Mouse (Mus musculus) hindbrain, embryonic 15.5 days (tissue): Measurements from ENCODE around the gene Paqr9. TPM values are rescaled to one million over a fixed set of nuclear protein-coding genes. Genes with fewer than 3 reads are reported as not detected.

Experiments
- ATAC-seq: fragments of 200-750 bp; cut with Nextera tagmentation; 2 replicates; pipeline ENCODE4 v1.8.0; 2017; ENCODE audit warnings: low read depth, moderate number of reproducible peaks, moderate TSS enrichment; ENCODE audit not compliant: low FRiP score
- H3K27ac ChIP-seq: fragments of 300-500 bp; sonication (generic); replicated peaks from 2 replicates; pipeline ENCODE4 v1.5.1; 2015; ENCODE audit warnings: mild to moderate bottlenecking, inconsistent platforms
- H3K27me3 ChIP-seq: fragments of 300-500 bp; sonication (generic); 2 replicates; pipeline ENCODE4 v1.6.1; 2015; ENCODE audit warnings: control low read depth, inconsistent platforms
- H3K36me3 ChIP-seq: fragments of 300-500 bp; sonication (generic); 2 replicates; pipeline ENCODE4 v1.6.1; 2015; ENCODE audit warnings: control low read depth, inconsistent platforms
- H3K4me1 ChIP-seq: fragments of 300-500 bp; sonication (generic); replicated peaks from 2 replicates; pipeline ENCODE4 v1.6.1; 2015; ENCODE audit warnings: control low read depth, inconsistent platforms
- H3K4me2 ChIP-seq: fragments of 300-500 bp; sonication (generic); 2 replicates; pipeline ENCODE4 v1.6.1; 2015; ENCODE audit warnings: moderate library complexity, mild to moderate bottlenecking, inconsistent platforms
- H3K4me3 ChIP-seq: fragments of 300-500 bp; sonication (generic); 2 replicates; pipeline ENCODE4 v1.5.1; 2015; ENCODE audit warnings: mild to moderate bottlenecking, inconsistent platforms
- H3K9ac ChIP-seq: fragments of 300-500 bp; sonication (generic); 2 replicates; pipeline ENCODE4 v1.6.1; 2015; ENCODE audit warnings: inconsistent platforms
- H3K9me3 ChIP-seq: fragments of 300-500 bp; sonication (generic); 2 replicates; pipeline ENCODE4 v1.6.1; 2016; ENCODE audit warnings: control low read depth, inconsistent platforms
- WGBS: fragments of 180-500 bp; shearing (Covaris S2); methylation state at CpG from one replicate; pipeline ENCODE4 v1.1.7; 2015; 5-methylcytosine and 5-hydroxymethylcytosine counted together
- polyA plus RNA-seq: library from polyadenylated mRNA; unstranded; fragments of >200 nt; fragmentation: Nextera tagmentation; extraction: Ambion mirVana; gene quantifications from 2 replicates; pipeline ENCODE4 v1.2.1, GENCODE M21; 2015

Gene Paqr9
- polyA plus RNA-seq, 1 experiment from 2014 or later, result 6.8 TPM

DNA sequence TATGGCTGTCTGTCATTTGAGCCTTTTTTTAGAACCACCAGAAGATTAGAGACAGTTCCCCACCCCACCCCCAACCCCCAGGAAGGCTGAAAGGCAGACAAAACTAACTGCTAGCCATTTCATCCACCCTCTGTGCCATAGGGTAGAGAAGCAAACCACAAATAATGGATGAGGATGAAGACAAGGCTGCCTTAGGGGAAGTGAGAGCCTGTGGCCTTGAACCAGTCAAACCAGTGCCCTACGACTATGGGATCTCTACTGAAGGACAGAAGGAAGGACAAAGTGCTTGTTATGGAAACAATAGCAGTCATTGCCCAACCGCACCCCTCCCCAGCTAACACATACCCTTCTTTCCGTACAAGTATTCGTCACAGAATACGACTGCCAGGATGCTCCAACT, 9.8 kb downstream of the Paqr9 start:
- no peak for ATAC-seq
- Histone ChIP-seq H3K9me3 (no peaks in the 10 kb centered on the region), H3K4me2 (no peak overlapping the region), H3K9ac (no peak overlapping the region), H3K4me3 (no peak overlapping the region), H3K27ac (no peak overlapping the region), H3K27me3 (no peaks in the 10 kb centered on the region), H3K4me1 (0 out of 2 replicates have a peak, but pooled peaks cover 3% of the 10 kb centered on the region), H3K36me3 (no peaks in the 10 kb centered on the region)
- 94% methylated on average over 5 of the region's 5 CpGs for WGBS

DNA sequence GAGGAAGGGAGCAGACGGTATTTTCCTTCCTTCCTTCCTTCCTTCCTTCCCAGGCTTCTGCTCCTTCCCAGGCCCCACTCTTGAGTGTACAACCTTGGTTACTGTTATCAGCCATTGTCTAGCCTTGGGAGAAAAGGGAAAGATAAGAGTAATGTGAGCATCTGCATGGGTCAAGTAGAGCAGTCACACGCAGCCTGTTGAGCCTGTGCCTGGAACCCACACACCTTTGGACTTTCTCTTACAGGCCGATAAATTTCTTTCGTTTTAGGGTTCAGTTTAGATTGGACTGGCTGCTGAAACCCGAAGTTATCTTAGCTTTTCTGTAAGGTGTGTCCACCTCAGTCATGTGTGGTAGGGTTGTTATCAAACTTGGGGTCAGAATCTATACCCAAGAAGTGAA, 10.5 kb downstream of the Paqr9 start:
- Histone ChIP-seq H3K4me2 (no peak overlapping the region), H3K4me3 (no peak overlapping the region), H3K4me1 (0 out of 2 replicates have a peak, but pooled peaks cover 3% of the 10 kb centered on the region), H3K9ac (no peak overlapping the region), H3K27me3 (no peaks in the 10 kb centered on the region), H3K36me3 (no peaks in the 10 kb centered on the region), H3K27ac (no peak overlapping the region), H3K9me3 (no peaks in the 10 kb centered on the region)
- WGBS, result 91% methylated on average over 5 of the region's 5 CpGs
- no peak for ATAC-seq

- Histone ChIP-seq H3K36me3 (no peaks in the 10 kb centered on the region), H3K4me1 (0 out of 2 replicates have a peak, but pooled peaks cover 3% of the 10 kb centered on the region), H3K9me3 (no peaks in the 10 kb centered on the region), H3K27ac (no peak overlapping the region), H3K4me2 (no peak overlapping the region), H3K27me3 (no peaks in the 10 kb centered on the region), H3K4me3 (no peak overlapping the region), H3K9ac (no peak overlapping the region)
- WGBS, result 93% methylated on average over 4 of the region's 4 CpGs
- ATAC-seq, result no peak
Measured at GRCm38 (mm10) chr9:95570604-95571003, 11.1 kb downstream of the Paqr9 start.

DNA sequence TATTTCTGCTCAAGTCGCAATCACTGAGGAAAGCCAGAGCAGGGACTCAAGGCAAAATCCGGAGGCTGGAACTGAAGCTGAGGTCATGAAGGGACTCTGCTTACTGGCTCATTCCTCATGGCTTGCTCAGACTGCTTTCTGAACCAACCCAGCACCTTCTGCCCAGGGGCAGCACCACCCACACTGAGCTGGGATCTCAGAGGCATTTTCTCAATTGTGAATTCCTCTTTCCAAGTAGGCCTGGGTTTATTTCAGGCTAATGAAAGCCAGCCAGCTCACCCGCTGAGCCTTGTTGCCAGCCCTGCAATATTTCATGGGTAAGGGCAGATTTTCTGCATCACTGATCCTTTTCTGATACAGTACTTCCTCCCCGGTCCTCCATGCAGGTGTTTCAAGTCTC, 12.0 kb downstream of the Paqr9 start:
- 0 out of 2 replicates have a peak, but pooled peaks cover 3% of the 10 kb centered on the region for H3K4me1 ChIP-seq
- 79% methylated on average over 4 of the region's 4 CpGs for WGBS
- H3K9me3 ChIP-seq, result no peaks in the 10 kb centered on the region
- no peak overlapping the region for H3K27ac ChIP-seq
- ATAC-seq, result no peak
- H3K9ac ChIP-seq, result no peak overlapping the region
- H3K36me3 ChIP-seq, result no peaks in the 10 kb centered on the region
- no peak overlapping the region for H3K4me2 ChIP-seq
- H3K27me3 ChIP-seq, result no peaks in the 10 kb centered on the region
- H3K4me3 ChIP-seq, result no peak overlapping the region

DNA sequence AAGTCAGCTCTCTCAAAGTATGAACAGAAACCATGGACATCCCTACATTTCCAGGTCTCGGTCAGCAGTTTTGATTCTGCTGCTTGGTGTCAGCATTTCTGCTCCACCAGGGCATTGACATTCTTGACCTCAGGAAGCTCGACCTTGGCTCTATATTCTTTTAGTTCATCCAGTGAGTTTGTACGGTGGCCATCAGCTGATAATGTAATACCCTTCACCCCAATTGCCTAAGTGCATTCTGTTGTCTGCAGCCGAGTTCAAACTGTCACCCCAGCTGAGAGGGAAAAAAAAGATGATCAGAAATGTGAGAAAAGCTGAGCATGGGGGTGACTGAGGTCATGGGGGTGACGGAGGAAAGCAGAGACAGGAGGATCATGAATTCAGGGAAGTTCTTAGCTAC, 13.1 kb downstream of the Paqr9 start:
- Histone ChIP-seq H3K4me1 (no peaks in the 10 kb centered on the region), H3K4me3 (no peak overlapping the region), H3K27ac (no peak overlapping the region), H3K4me2 (no peak overlapping the region), H3K9ac (no peak overlapping the region), H3K27me3 (no peaks in the 10 kb centered on the region), H3K36me3 (no peaks in the 10 kb centered on the region), H3K9me3 (no peaks in the 10 kb centered on the region)
- ATAC-seq, result no peak
- 71% methylated on average over 5 of the region's 5 CpGs for WGBS

DNA sequence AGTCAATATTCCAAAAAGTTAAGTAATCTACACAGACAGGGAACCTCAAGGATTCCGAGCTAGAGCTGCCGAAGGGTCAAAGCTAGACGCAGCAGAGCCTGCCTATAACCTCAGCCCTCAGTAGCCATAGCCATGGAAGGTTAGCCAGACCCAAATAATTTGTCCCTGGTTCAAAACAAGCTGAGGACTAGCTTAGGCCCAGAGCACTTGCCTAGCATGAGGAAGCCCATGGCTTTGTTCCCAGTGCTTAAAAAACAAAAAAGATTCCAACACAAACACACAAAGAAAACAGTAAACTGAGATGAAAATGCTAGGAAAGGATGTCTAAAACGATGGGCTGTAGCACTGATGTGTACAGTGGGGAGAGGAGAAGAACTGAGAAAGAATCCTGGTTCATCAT, 14.7 kb downstream of the Paqr9 start:
- 88% methylated on average over 4 of the region's 4 CpGs for WGBS
- Histone ChIP-seq H3K4me1 (no peaks in the 10 kb centered on the region), H3K9me3 (no peaks in the 10 kb centered on the region), H3K9ac (no peak overlapping the region), H3K36me3 (no peaks in the 10 kb centered on the region), H3K27ac (no peak overlapping the region), H3K4me3 (no peak overlapping the region), H3K4me2 (no peak overlapping the region), H3K27me3 (no peaks in the 10 kb centered on the region)
- no peak for ATAC-seq

- 0 out of 2 replicates have a peak, but pooled peaks cover 2% of the 10 kb centered on the region for H3K27me3 ChIP-seq
- H3K4me1 ChIP-seq, result peaks cover 5% of the 10 kb centered on the region
- H3K27ac ChIP-seq, result no peak overlapping the region
- no peaks in the 10 kb centered on the region for H3K9me3 ChIP-seq
- 93% methylated on average over 6 of the region's 6 CpGs for WGBS
- H3K9ac ChIP-seq, result no peak overlapping the region
- no peak overlapping the region for H3K4me3 ChIP-seq
- H3K36me3 ChIP-seq, result no peaks in the 10 kb centered on the region
- no peak for ATAC-seq
- H3K4me2 ChIP-seq, result no peak overlapping the region
Measured at GRCm38 (mm10) chr9:95577502-95577901, 18.0 kb downstream of the Paqr9 start.

- Histone ChIP-seq H3K4me3 (no peak overlapping the region), H3K4me2 (no peak overlapping the region), H3K9ac (no peak overlapping the region), H3K27ac (no peak overlapping the region), H3K27me3 (0 out of 2 replicates have a peak, but pooled peaks cover 2% of the 10 kb centered on the region), H3K9me3 (no peaks in the 10 kb centered on the region), H3K36me3 (no peaks in the 10 kb centered on the region), H3K4me1 (peaks cover 5% of the 10 kb centered on the region)
- WGBS, result 95% methylated on average over 5 of the region's 5 CpGs
- no peak for ATAC-seq
Measured at GRCm38 (mm10) chr9:95578366-95578895, 19.0 kb downstream of the Paqr9 start.

- Histone ChIP-seq H3K27me3 (0 out of 2 replicates have a peak, but pooled peaks cover 2% of the 10 kb centered on the region), H3K4me1 (peaks cover 5% of the 10 kb centered on the region), H3K27ac (no peak overlapping the region), H3K4me2 (0 out of 2 replicates have a peak overlapping the region, but pooled peaks have one; percentile 51), H3K36me3 (no peaks in the 10 kb centered on the region), H3K9ac (no peak overlapping the region), H3K4me3 (no peak overlapping the region), H3K9me3 (no peaks in the 10 kb centered on the region)
- ATAC-seq, result no peak
- WGBS, result 64% methylated on average over 16 of the region's 16 CpGs
Measured at GRCm38 (mm10) chr9:95581021-95581757, 21.7 kb downstream of the Paqr9 start.

DNA sequence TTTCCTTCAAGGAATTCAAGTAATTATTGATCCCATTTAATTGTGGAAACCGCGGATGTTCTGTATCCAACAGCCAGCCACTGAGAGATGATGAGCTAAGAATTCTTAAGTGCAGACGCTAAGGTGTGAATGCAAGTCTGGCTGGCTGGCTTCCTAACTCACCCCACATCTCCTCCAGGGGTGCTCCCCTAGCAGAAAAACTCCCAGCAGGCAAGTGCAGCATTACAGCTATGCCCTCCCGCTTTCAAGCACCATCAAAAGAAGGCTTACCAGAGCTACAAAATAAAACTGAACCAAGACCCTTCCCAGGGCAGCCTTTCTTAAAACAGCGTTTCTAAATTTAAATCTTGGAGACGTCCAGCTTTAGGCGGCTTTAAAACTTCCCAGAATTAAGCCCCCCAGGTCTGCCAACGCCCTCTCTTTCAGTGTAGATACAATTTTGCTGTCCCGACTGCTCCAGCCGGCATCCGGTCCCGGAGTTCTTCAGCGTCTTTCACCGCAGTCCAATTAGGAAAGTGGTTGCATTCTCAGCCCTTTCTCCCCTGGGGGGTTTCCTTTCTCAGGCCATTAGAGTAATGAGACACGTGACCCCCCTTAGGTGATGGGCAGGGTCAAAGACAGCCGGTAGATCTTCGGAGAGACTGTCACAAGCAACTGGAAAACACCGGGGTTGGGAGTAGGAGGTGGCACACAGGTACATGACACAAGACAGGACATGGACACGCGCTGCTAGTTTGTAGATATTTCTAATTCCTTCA, 22.5 kb downstream of the Paqr9 start:
- peak overlapping the region; percentile 51 for H3K4me2 ChIP-seq
- H3K9me3 ChIP-seq, result no peaks in the 10 kb centered on the region
- no peaks in the 10 kb centered on the region for H3K36me3 ChIP-seq
- ATAC-seq, result no peak
- H3K9ac ChIP-seq, result 0 out of 2 replicates have a peak overlapping the region, but pooled peaks have one; percentile 11
- H3K4me3 ChIP-seq, result peak overlapping the region; percentile 27
- H3K4me1 ChIP-seq, result peaks cover 5% of the 10 kb centered on the region
- H3K27me3 ChIP-seq, result 0 out of 2 replicates have a peak, but pooled peaks cover 2% of the 10 kb centered on the region
- 12% methylated on average over 20 of the region's 20 CpGs for WGBS
- no peak overlapping the region for H3K27ac ChIP-seq

GRCm38 (mm10) chr9:95582555-95582954, 23.1 kb downstream of the Paqr9 start:
- H3K4me3 ChIP-seq, result no peak overlapping the region
- H3K4me1 ChIP-seq, result peaks cover 5% of the 10 kb centered on the region
- no peak for ATAC-seq
- H3K4me2 ChIP-seq, result no peak overlapping the region
- H3K27me3 ChIP-seq, result 0 out of 2 replicates have a peak, but pooled peaks cover 2% of the 10 kb centered on the region
- H3K27ac ChIP-seq, result no peak overlapping the region
- no peaks in the 10 kb centered on the region for H3K36me3 ChIP-seq
- H3K9me3 ChIP-seq, result no peaks in the 10 kb centered on the region
- WGBS, result 23% methylated on average over 8 of the region's 8 CpGs
- no peak overlapping the region for H3K9ac ChIP-seq

- Histone ChIP-seq H3K27me3 (0 out of 2 replicates have a peak, but pooled peaks cover under 1% of the 10 kb centered on the region), H3K27ac (no peak overlapping the region), H3K4me2 (no peak overlapping the region), H3K9me3 (no peaks in the 10 kb centered on the region), H3K4me1 (peaks cover 5% of the 10 kb centered on the region), H3K9ac (no peak overlapping the region), H3K4me3 (no peak overlapping the region), H3K36me3 (no peaks in the 10 kb centered on the region)
- 86% methylated on average over 5 of the region's 5 CpGs for WGBS
- ATAC-seq, result no peak
Measured at GRCm38 (mm10) chr9:95586046-95586445, 26.6 kb downstream of the Paqr9 start.
